Mouse (Mus musculus): ENCODE results near the gene Arl15. TPM values are rescaled to one million over a fixed set of nuclear protein-coding genes. Genes with fewer than 3 reads are reported as not detected.

The Arl15 gene
- polyA plus RNA-seq, 1 experiment, result 10.1 TPM

GRCm38 (mm10) chr13:113901001-113901545, 106.8 kb downstream of the Arl15 start:
- no peak overlapping the region for H3K4me3 ChIP-seq (ENCODE audit: insufficient read depth, low read length)
- H3K4me1 ChIP-seq (ENCODE audit: control insufficient read depth, insufficient read depth, low read length), result no peaks in the 10 kb centered on the region
- no peak for TF ChIP-seq CTCF (IDR thresholded peaks at IDR 0.05; ENCODE audit: low read depth, low read length)
- TF ChIP-seq POLR2A (IDR thresholded peaks at IDR 0.05; ENCODE audit: borderline replicate concordance, low read depth, low read length), result no peak
- H3K27ac ChIP-seq (ENCODE audit: insufficient read depth, low read depth, low read length), result no peak overlapping the region

- H3K27ac ChIP-seq (ENCODE audit: insufficient read depth, low read depth, low read length), result no peak overlapping the region
- H3K4me3 ChIP-seq (ENCODE audit: insufficient read depth, low read length), result no peak overlapping the region
- TF ChIP-seq POLR2A (IDR thresholded peaks at IDR 0.05; ENCODE audit: borderline replicate concordance, low read depth, low read length) (no peak), CTCF (IDR thresholded peaks at IDR 0.05; ENCODE audit: low read depth, low read length) (no peak)
- no peaks in the 10 kb centered on the region for H3K4me1 ChIP-seq (ENCODE audit: control insufficient read depth, insufficient read depth, low read length)
These were observed 109.0 kb downstream of the Arl15 start for GRCm38 (mm10) chr13:113903255-113903654.

GRCm38 (mm10) chr13:113911986-113912519, 117.7 kb downstream of the Arl15 start:
- TF ChIP-seq CTCF (IDR thresholded peaks at IDR 0.05; ENCODE audit: low read depth, low read length) (no peak), POLR2A (IDR thresholded peaks at IDR 0.05; ENCODE audit: borderline replicate concordance, low read depth, low read length) (no peak)
- Histone ChIP-seq H3K4me3 (ENCODE audit: insufficient read depth, low read length) (no peak overlapping the region), H3K27ac (ENCODE audit: insufficient read depth, low read depth, low read length) (no peak overlapping the region), H3K4me1 (ENCODE audit: control insufficient read depth, insufficient read depth, low read length) (no peaks in the 10 kb centered on the region)

- Histone ChIP-seq H3K27ac (ENCODE audit: insufficient read depth, low read depth, low read length) (no peak overlapping the region), H3K4me1 (ENCODE audit: control insufficient read depth, insufficient read depth, low read length) (no peaks in the 10 kb centered on the region), H3K4me3 (ENCODE audit: insufficient read depth, low read length) (no peak overlapping the region)
- TF ChIP-seq CTCF (IDR thresholded peaks at IDR 0.05; ENCODE audit: low read depth, low read length) (no peak), POLR2A (IDR thresholded peaks at IDR 0.05; ENCODE audit: borderline replicate concordance, low read depth, low read length) (no peak)
These were observed 120.3 kb downstream of the Arl15 start for GRCm38 (mm10) chr13:113914551-113914971.

GRCm38 (mm10) chr13:113915700-113916099, 121.4 kb downstream of the Arl15 start:
- H3K4me3 ChIP-seq (ENCODE audit: insufficient read depth, low read length), result no peak overlapping the region
- H3K4me1 ChIP-seq (ENCODE audit: control insufficient read depth, insufficient read depth, low read length), result no peaks in the 10 kb centered on the region
- TF ChIP-seq POLR2A (IDR thresholded peaks at IDR 0.05; ENCODE audit: borderline replicate concordance, low read depth, low read length) (no peak), CTCF (IDR thresholded peaks at IDR 0.05; ENCODE audit: low read depth, low read length) (no peak)
- no peak overlapping the region for H3K27ac ChIP-seq (ENCODE audit: insufficient read depth, low read depth, low read length)

- TF ChIP-seq POLR2A (IDR thresholded peaks at IDR 0.05; ENCODE audit: borderline replicate concordance, low read depth, low read length) (no peak), CTCF (IDR thresholded peaks at IDR 0.05; ENCODE audit: low read depth, low read length) (no peak)
- Histone ChIP-seq H3K4me3 (ENCODE audit: insufficient read depth, low read length) (no peak overlapping the region), H3K27ac (ENCODE audit: insufficient read depth, low read depth, low read length) (no peak overlapping the region), H3K4me1 (ENCODE audit: control insufficient read depth, insufficient read depth, low read length) (no peaks in the 10 kb centered on the region)
These were observed 122.5 kb downstream of the Arl15 start for GRCm38 (mm10) chr13:113916761-113917160.

GRCm38 (mm10) chr13:113917376-113917775, 123.1 kb downstream of the Arl15 start:
- TF ChIP-seq POLR2A (IDR thresholded peaks at IDR 0.05; ENCODE audit: borderline replicate concordance, low read depth, low read length) (no peak), CTCF (IDR thresholded peaks at IDR 0.05; ENCODE audit: low read depth, low read length) (no peak)
- no peak overlapping the region for H3K4me3 ChIP-seq (ENCODE audit: insufficient read depth, low read length)
- H3K4me1 ChIP-seq (ENCODE audit: control insufficient read depth, insufficient read depth, low read length), result no peaks in the 10 kb centered on the region
- no peak overlapping the region for H3K27ac ChIP-seq (ENCODE audit: insufficient read depth, low read depth, low read length)

- H3K27ac ChIP-seq (ENCODE audit: insufficient read depth, low read depth, low read length), result no peak overlapping the region
- H3K4me3 ChIP-seq (ENCODE audit: insufficient read depth, low read length), result no peak overlapping the region
- no peaks in the 10 kb centered on the region for H3K4me1 ChIP-seq (ENCODE audit: control insufficient read depth, insufficient read depth, low read length)
- TF ChIP-seq CTCF (IDR thresholded peaks at IDR 0.05; ENCODE audit: low read depth, low read length), result no peak
- TF ChIP-seq POLR2A (IDR thresholded peaks at IDR 0.05; ENCODE audit: borderline replicate concordance, low read depth, low read length), result no peak
These were observed 123.6 kb downstream of the Arl15 start for GRCm38 (mm10) chr13:113917868-113918411.

GRCm38 (mm10) chr13:113918668-113919067, 124.4 kb downstream of the Arl15 start:
- TF ChIP-seq POLR2A (IDR thresholded peaks at IDR 0.05; ENCODE audit: borderline replicate concordance, low read depth, low read length), result no peak
- no peak for TF ChIP-seq CTCF (IDR thresholded peaks at IDR 0.05; ENCODE audit: low read depth, low read length)
- H3K4me1 ChIP-seq (ENCODE audit: control insufficient read depth, insufficient read depth, low read length), result no peaks in the 10 kb centered on the region
- no peak overlapping the region for H3K4me3 ChIP-seq (ENCODE audit: insufficient read depth, low read length)
- no peak overlapping the region for H3K27ac ChIP-seq (ENCODE audit: insufficient read depth, low read depth, low read length)

- H3K27ac ChIP-seq (ENCODE audit: insufficient read depth, low read depth, low read length), result no peak overlapping the region
- TF ChIP-seq POLR2A (IDR thresholded peaks at IDR 0.05; ENCODE audit: borderline replicate concordance, low read depth, low read length), result no peak
- no peak for TF ChIP-seq CTCF (IDR thresholded peaks at IDR 0.05; ENCODE audit: low read depth, low read length)
- H3K4me1 ChIP-seq (ENCODE audit: control insufficient read depth, insufficient read depth, low read length), result no peaks in the 10 kb centered on the region
- no peak overlapping the region for H3K4me3 ChIP-seq (ENCODE audit: insufficient read depth, low read length)
These were observed 141.4 kb downstream of the Arl15 start for GRCm38 (mm10) chr13:113935697-113936096.
